Mouse (Mus musculus): ENCODE data around the gene Cxcl12. TPM values are rescaled to one million over a fixed set of nuclear protein-coding genes. Genes with fewer than 3 reads are reported as not detected.

The Cxcl12 gene
- total RNA-seq, 2 experiments from 2014 or later = 69.8 to 106 TPM

DNA sequence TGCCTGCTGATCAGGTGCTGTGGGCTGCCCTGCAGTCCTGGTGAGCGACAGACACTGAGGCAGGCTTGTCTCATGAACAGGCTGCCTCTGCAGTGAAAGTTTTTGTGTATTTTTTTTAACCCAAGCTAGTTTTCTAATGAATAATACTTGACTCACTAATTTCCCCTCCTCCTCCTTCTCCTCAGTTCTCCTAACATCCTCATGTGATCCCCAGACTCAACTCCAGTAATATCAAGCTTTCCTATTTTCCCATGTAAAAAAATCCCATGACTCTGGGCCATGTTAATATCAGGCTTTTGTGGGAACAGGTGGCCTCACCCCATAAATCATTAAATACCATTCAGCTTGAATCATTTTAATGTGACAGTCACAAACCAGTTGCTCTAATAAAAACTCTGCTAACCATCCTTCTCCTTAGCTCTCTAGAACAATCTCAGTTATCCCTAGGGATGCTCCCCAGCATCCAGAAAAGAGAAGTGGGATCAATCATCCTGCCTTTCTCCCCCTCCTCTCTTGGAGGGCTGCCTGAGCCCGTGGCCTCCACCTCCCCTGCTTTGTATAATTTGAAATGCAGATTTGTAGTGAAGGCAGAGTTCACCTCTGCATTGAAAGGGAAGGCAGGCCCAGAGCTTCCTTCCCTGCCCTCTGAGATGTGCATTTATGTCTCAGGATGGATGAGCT lies 6.9 kb downstream of the Cxcl12 start:
- DNase-seq = no peak

DNA sequence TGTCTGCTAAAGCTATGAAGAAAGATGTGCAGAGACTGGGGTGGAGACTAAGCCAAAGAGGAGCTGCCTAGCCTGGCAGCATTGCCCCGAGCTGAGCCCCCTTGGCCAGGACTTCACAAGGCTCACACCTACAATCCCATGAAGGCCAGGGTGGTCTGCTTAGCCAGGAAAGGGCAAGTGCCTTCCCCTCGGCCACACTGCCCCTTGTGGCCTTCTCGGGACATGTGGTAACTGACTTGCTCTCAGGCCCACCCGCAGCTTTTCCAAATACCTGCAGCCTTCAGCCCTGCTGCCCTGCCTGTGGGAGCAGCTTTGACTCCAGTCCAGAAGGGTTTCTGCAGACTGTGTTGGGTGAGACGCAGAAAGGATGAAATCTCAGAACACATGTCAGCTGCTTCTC lies 8.1 kb downstream of the Cxcl12 start:
- no peak for DNase-seq

DNA sequence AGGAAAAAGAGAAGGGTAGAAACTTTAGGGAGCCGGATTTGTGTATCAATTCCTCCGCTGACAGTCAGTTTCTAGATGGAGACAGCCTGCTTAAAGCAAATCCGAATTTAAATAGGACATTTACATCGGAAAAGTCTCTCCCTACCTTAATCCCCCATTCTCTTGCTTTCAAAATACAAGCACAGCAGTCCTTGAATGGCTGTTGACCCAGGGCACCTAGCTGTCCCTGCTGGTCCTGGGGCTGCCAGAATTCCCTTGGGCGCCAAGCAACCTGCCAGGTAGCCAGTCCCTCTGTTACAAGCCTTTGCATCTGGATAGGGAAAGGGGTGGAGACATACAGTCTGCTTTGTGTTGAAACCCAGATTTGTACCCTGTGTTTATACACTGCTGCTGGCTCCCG lies 12.0 kb downstream of the Cxcl12 start:
- no peak for DNase-seq

DNA sequence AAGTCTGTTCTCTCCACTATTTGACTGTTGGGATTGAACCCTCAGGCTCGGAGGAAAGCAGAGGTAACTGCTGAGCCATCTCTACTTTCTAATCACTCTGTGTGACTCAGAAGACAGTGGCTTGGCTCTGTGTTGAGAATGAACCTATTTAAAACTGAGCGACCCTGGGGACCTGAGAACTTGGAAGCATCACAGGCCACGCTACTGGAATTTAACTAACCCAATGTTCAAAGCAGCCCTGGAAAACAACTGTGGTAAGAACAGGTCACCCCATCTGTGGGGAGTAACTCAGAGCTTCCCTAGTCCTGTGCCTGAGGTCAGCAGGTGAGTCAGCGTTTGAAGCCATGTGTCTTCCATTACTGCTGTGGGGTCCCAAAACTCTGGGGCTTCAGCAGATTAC lies 17.0 kb downstream of the Cxcl12 start:
- no peak for DNase-seq

DNA sequence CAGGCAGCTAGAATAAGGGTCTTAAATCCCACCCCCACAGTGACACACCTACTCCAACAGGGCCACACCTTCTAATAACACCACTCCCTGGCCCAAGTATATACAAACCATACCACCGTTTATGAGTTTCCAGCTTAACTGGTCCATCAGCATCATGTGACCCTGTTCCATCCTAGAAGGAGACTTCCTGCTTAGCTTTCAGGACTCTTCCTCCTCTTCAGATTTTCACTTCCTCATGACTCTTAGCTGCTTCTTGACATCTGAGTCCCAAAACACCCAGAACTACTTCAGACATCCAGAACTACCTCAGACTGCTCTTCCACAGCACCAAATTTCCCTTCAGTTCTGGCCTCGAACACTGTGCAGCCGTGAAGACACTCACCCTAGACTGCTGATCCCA lies 22.1 kb downstream of the Cxcl12 start:
- no peak for DNase-seq

DNA sequence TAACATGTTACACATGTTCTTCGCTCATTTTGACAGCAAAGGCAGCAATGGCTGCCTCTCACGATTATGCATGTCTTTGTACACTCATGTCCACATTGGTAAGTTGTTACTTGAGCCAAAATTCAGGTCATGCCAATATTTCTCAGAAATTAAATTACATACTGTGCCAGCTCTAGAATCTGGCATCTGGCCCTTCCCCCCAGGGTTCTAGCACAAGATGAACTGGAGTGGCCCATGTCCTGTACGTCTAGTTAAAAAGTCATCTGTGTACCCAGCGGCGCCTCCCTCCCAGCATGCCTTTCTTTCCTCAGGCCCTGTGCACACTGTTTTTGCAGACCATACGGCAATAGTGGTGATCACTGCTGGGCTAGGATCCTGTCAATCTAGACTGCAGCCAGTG lies 23.4 kb downstream of the Cxcl12 start:
- DNase-seq = no peak

DNA sequence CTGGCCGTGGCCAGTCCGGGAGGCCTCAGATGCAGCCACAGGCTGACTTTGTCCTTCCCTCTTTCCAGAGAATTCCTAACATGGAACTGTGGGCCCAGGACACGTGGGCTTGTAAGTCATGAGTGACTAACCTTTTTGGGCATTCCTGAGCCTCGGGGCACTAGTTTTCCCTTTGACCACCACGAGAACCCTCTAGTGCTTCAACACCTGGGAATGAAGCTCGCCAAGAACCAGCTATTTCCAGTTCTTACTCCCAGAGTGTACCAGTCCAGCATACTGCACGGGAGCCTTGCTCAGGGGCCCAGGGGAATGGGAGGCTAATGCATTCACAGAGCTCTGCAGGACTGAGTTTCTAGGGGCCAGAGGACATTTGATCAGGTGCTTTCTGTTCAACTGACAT lies 24.3 kb downstream of the Cxcl12 start:
- DNase-seq = no peak

DNA sequence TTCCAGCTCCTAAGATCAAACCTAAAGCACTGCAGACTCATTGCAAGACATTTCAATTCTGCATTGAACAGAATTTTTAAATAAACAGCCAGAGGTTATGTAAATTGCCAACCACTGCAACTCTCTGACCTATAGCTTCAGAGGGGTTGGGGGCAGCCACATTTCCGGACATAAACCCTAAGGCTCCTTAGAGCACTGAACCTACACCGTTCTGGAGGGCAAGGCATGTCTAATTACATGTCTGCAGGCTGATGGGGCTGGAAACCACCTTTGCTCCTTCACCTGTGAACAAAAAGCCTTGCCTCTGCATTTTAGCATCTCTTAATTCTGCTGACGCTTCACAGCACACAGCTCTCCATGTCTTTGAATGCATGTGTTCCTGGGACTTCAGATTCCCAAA lies 26.9 kb downstream of the Cxcl12 start:
- DNase-seq = no peak

DNA sequence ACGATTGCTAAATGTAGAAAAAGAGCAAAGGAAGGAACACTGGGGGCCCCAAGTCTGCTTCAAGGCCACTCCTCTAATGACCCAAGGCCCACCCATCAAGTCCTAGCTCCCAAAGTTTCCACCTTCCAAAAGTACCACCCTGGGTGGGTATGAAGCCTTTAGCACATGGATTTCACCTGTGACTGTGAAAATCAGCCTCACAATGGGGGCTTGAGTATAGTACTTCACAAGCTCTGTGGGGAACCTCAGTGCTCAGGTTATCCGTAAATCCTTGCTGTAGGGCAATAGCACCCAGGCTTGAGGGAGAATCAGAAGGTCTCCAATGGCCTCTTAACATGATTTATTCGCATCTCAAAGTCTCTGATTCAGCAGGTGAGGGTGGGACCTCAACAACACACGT lies 30.5 kb downstream of the Cxcl12 start:
- DNase-seq = no peak

DNA sequence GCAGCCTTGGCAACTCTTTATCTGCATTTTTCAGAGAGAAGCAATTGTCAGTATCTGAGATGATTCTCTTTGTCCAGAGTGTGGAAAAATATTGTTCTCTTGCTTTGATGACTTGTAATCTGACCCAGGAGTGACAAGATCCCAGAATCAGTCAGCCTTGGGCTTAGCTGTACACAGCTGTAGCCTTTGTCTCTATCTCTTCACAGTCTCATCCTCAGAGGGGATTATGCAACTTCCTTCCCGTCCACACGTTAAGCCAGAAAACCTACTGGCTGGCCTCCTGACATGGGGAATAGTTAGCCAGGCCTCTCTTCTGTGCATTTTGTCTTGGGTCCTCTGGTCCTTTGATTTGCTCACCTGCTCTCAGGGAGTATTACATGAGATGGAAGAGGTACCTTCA lies 31.4 kb downstream of the Cxcl12 start:
- DNase-seq = no peak

DNA sequence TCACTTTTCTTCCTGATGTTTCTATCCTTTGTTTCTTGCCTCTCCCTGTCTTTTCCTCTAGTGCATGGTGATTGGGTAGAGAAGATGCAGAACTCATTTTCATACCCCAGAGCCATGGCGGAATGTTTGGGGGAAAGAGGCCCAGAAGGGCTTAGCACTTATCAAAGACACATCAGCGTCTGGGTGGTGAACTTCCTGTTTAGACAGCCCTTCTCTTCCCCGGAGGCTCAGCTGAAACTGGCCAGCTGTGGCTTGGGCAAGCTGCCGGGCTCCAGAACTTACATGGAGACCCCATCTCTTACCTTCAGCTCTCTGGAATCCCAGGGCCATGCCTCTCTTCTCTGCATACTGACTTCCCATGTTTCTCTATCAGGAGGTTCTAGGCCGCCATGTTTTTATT lies 32.6 kb downstream of the Cxcl12 start:
- DNase-seq = no peak

DNA sequence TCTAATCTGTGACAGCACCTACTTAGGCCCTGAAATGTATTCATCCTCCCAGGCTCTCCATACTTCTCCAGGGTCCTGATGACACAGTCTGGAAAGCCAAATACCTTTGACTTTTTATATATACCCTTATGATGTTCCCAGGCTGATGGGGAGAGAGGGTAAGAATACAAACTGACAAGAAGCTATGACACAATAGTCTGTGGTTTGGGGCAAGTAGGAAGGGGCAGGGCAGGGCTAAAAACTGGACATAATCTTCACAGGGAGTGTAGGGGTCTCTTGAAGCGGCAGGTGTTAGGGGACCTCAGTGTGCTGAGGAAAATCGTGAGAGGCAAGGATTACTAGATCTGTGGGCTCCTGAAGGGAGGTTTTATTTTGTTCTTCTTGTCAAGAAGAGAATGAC lies 33.1 kb downstream of the Cxcl12 start:
- DNase-seq = no peak

DNA sequence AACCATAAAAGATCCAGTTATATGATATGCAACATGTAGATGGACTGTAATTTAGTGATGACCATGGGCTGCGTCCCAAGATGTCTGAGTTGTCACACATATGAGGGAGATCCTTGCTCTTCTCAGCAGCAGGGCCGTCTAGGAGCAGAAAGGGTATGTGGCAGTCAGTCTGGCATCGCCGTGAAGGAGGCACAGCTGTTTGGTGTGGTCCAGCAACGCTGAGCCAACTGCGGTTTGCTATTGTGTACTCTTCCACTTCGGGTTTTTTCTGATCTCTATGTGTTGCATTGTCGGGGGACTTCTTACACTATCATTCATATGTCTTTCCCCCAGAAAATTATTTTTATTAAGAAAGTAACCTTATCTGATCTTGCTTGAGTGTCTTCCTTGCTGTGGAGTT lies 33.5 kb downstream of the Cxcl12 start:
- no peak for DNase-seq

DNA sequence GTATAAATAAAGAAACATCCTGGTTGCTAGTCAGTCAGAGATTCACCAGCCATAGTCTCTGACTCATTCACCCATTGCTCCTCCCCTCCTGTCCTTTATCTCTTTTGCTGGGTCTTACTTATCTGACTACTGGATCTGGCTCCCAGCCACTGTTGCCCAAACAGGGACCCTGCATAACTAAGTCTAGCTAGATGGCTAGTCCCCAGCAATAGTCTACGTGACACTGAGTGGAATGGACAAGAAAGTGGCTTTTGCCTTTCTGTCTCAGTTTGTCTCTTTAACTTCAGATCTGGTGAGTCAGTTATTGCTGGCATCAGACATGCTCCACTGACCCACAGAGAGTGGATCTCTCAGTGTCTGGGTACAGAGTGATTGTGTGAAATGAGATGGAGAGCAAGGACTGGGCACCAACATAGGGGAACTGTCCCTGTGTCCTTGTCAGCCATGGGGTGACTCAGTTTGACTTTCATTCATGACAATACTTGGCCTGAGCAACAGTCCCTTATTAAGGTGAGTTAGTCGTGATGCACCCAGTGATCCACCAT lies 34.6 kb downstream of the Cxcl12 start:
- no peak for DNase-seq

DNA sequence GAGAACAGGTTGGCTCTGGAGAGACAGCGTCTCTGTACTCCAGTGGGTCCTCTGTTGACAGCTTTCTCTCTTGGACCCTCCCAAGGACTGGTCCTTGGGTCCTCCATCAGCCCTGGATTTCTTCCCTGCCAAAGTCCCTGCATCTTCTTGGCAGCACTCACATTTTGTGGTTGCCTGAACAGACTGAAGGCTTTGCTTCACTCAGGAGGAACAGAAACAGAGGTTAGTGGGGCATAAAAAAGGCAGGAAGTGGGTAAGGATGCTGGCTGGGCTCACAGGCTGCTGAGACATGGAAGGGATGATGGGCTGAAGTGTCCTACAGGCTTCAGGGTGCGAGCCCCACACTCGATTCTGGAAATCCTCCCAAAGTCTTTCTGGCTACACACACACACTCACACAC lies 35.8 kb downstream of the Cxcl12 start:
- no peak for DNase-seq

DNA sequence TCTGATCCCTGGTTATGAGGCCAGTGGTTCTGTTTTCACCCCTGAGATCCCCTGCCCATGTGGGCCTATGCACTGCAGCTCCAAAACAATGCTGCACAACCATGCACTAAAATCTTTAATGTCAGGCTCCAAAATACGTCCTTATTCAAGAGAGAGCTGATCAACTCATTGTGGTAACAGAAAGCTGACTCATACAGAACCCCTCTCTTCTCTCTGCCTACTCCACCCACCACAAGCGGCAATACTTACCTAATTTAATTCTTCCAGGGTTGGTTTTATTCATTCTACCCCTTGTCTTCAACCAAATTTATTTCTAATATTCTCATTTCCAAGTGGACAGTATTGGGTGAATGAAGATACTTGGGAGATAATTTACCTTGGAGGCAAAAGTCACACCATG lies 38.5 kb downstream of the Cxcl12 start:
- no peak for DNase-seq

DNA sequence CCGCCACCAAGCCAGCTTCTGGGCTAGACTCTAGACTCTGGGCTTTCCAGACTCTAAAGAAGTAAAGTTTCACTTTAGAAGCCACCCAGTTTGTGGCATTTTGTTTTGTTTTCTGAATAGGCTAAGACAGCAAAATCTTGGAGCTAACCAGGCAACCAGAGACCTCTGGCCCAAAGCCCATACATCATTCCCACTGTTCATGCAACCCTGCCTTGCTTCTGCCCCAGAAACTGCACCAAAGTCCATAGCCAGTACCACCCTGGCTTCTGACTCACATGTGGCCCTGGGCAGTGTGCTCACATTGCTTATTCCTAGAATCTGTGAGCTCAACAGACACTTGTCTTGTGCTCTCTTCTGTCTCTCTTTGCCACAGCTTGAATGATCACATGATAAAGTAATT lies 39.0 kb downstream of the Cxcl12 start:
- DNase-seq = no peak

DNA sequence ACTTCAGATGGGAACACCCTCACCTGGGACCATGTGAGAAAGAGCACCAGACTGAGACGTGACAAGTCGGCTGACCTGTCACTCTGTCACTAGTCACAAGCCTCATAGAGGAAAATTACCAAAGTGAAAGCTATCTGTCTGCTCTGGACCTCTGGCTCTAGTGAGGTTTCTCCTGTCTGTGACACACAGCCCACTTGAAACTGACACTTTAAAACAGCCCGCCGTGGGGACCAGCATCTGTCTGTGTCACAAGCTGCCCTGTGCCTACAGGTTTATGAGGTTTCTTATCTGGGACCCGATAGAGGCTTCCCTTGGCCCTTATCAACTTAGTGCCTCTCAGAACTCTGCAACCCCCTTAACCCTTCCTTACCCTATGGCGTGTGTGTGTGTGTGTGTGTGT lies 41.8 kb downstream of the Cxcl12 start:
- DNase-seq = no peak

DNA sequence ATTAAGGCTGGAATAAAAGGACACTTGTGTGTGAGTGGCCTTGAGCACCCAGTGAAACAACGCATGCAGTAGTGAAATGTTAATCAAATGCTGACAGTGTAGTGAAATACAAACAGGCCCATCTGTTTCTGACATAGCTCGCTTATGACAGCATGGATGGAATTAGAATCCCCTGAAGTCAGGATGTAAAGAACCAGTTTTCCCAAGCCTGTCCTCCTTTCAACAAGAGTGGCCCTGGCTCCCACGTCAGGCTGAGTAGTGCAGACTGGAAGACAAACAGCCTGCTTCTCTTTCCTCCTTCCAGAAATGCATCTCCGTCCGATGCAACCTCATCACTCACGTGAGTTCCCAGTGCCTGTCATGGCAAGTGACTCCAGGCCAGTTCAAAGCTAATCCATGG lies 42.2 kb downstream of the Cxcl12 start:
- DNase-seq = no peak

DNA sequence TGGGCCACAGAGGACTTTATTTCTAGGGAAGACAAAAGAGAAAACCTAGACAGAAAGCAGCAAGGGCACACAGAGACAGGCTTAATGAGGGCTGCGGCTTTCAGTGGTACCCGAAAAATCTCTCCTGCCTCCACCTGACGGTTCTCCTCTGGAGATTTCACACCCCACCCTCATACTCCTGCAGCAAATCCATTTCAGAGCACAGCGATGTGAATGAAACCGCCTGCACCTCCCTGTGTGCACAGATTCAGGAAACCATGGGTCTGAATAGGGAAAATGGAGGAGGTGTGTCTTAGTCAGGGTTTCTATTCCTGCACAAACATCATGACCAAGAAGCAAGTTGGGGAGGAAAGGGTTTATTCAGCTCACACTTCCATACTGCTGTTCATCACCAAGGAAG lies 46.2 kb downstream of the Cxcl12 start:
- no peak for DNase-seq

DNA sequence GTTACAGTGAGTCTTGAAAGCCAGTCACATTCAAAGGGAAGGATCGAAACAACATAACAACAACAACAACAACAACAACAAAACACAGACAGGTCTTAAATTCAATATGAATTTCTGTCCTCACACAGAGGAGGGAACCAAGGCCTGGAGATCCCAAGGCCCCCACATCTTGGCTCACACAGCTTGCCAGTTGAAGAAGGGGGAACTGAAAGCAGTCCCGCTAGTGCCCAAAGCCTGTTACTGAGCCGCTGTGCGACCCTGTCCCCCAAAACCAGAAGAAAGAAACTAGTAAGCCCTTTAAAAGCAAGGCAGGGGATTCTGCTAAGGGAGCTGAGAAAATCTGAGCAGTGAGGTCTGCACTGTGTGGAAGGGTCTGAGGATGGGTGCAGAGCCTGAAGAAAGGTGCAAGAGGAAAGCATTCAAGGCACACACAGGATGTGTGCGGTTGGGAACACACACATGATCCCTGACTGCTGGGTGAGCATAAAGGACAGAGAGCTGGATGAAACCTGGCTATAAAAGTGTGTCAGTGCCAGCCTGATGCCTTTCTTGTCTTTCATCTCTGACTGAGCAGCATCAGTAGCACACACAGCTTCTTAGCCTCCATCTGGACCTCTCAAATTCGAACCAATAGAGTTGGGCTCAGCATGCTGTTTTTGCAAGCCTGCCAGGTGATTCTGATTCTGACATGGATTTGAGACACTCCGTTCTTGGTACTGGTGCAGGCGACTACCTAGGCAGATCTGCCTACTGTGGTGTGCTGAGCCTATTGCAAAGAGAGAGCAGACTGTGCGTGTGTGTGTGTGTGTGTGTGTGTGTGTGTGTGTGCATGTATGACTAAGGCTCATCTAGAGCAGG lies 50.3 kb downstream of the Cxcl12 start:
- DNase-seq = no peak

DNA sequence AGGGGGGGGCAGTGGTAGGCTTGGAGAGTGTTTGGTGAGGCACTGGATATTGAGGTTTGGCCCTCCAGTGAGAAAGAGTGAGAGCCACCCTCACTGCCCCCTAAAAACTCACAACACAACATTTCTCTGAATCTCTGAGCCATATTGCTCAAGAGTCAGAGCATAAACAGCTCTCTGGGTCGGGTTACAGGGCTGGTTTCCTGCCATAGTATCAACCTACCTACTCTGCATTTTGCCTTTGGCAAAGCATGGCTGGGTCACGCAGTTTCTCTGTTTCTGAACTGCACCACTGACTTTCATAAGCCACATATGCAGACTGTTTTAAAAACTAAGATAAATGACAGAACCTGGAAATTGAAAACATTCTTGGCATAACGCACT lies 51.0 kb downstream of the Cxcl12 start:
- no peak for DNase-seq

DNA sequence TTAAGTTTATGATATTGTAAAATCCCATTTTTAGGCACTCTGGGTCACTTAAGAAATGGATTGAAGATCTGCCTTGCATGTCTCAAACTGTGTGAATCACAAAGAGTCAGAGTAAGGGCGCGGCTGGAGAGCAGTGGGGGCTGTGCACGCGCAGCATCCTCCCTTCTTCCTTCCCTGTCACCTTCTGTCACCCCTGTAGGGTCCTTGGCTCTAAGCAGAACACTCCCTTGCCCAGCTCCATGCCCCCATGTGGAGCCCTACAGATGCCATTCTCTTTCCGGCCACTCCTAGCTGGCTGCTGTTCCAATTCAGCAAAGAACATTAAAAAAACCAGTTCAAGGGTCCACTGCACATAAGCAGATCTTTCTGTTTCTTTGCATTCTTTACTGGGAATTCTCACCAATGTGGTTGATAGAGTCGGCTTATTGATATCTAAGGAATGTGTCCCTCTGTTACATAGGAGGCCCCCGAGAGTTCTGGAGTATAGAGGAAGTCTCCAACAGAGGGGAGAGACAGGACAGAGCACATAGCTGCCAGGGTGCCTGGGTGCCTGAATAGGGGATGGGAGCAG lies 51.7 kb downstream of the Cxcl12 start:
- DNase-seq = no peak

Measured in gastrocnemius, postnatal 10 days (tissue).